Mouse (Mus musculus): ENCODE results near the gene Dohh. TPM values are rescaled to one million over a fixed set of nuclear protein-coding genes. Genes with fewer than 3 reads are reported as not detected.

Dohh gene
- polyA plus RNA-seq, 1 experiment, result 113 TPM

GRCm38 (mm10) chr10:81342686-81343505 is 41.3 kb upstream of the Dohh start, which contains the start of gene Gipc3:
Gene Gipc3 (minus strand): TSS chr10:81343266.
- TF ChIP-seq CTCF (IDR thresholded peaks at IDR 0.05; ENCODE audit: extremely low read depth, insufficient read length, insufficient replicate concordance, low read depth, low read length) (no peak), POLR2A (IDR thresholded peaks at IDR 0.05; ENCODE audit: low read depth, low read length) (no peak)
- peak within 1 kb of the TSS; percentile 62 for H3K4me3 ChIP-seq (ENCODE audit: low read depth, low read length)
- H3K4me1 ChIP-seq (ENCODE audit: control insufficient read depth, insufficient read depth, insufficient read length, low read length), result peaks cover 27% of the 10 kb centered on the region
- H3K27ac ChIP-seq (ENCODE audit: insufficient read depth, low read depth, low read length), result no peak within 1 kb of the TSS
- peaks cover 5% of the 10 kb centered on the region; the same call in 1 of the 2 replicates for H3K36me3 ChIP-seq (ENCODE audit: control insufficient read depth, insufficient read depth, low read length)
- WGBS, result 5% methylated on average over 64 of the region's 67 CpGs
- H3K27me3 ChIP-seq (ENCODE audit: control insufficient read depth, insufficient read depth, low read length), result peaks cover 16% of the 10 kb centered on the region

GRCm38 (mm10) chr10:81344421-81345161 is 39.6 kb upstream of the Dohh start:
- TF ChIP-seq POLR2A (IDR thresholded peaks at IDR 0.05; ENCODE audit: low read depth, low read length) (no peak), CTCF (IDR thresholded peaks at IDR 0.05; ENCODE audit: extremely low read depth, insufficient read length, insufficient replicate concordance, low read depth, low read length) (no peak)
- no peak overlapping the region for H3K4me3 ChIP-seq (ENCODE audit: low read depth, low read length)
- WGBS, result 23% methylated on average over 8 of the region's 8 CpGs
- peaks cover 9% of the 10 kb centered on the region for H3K36me3 ChIP-seq (ENCODE audit: control insufficient read depth, insufficient read depth, low read length)
- H3K4me1 ChIP-seq (ENCODE audit: control insufficient read depth, insufficient read depth, insufficient read length, low read length), result peaks cover 36% of the 10 kb centered on the region
- H3K27me3 ChIP-seq (ENCODE audit: control insufficient read depth, insufficient read depth, low read length), result peaks cover 16% of the 10 kb centered on the region
- no peak overlapping the region for H3K27ac ChIP-seq (ENCODE audit: insufficient read depth, low read depth, low read length)

GRCm38 (mm10) chr10:81345162-81345534 is 39.1 kb upstream of the Dohh start:
- H3K4me3 ChIP-seq (ENCODE audit: low read depth, low read length), result no peak overlapping the region
- WGBS, result 77% methylated on average over 4 of the region's 4 CpGs
- peaks cover 9% of the 10 kb centered on the region for H3K36me3 ChIP-seq (ENCODE audit: control insufficient read depth, insufficient read depth, low read length)
- H3K4me1 ChIP-seq (ENCODE audit: control insufficient read depth, insufficient read depth, insufficient read length, low read length), result peaks cover 36% of the 10 kb centered on the region
- H3K27me3 ChIP-seq (ENCODE audit: control insufficient read depth, insufficient read depth, low read length), result peaks cover 16% of the 10 kb centered on the region
- H3K27ac ChIP-seq (ENCODE audit: insufficient read depth, low read depth, low read length), result no peak overlapping the region
- TF ChIP-seq CTCF (IDR thresholded peaks at IDR 0.05; ENCODE audit: extremely low read depth, insufficient read length, insufficient replicate concordance, low read depth, low read length) (no peak), POLR2A (IDR thresholded peaks at IDR 0.05; ENCODE audit: low read depth, low read length) (no peak)

- Histone ChIP-seq H3K27me3 (ENCODE audit: control insufficient read depth, insufficient read depth, low read length) (peaks cover 16% of the 10 kb centered on the region), H3K4me3 (ENCODE audit: low read depth, low read length) (peak overlapping the region; percentile 62), H3K4me1 (ENCODE audit: control insufficient read depth, insufficient read depth, insufficient read length, low read length) (peaks cover 32% of the 10 kb centered on the region), H3K36me3 (ENCODE audit: control insufficient read depth, insufficient read depth, low read length) (peaks cover 9% of the 10 kb centered on the region), H3K27ac (ENCODE audit: insufficient read depth, low read depth, low read length) (peak overlapping the region; percentile 45; the same call in 1 of the 2 replicates)
- WGBS, result 11% methylated on average over 55 of the region's 55 CpGs
- TF ChIP-seq POLR2A (IDR thresholded peaks at IDR 0.05; ENCODE audit: low read depth, low read length) (peak; percentile 35; the same call in 1 of the 2 replicates), CTCF (IDR thresholded peaks at IDR 0.05; ENCODE audit: extremely low read depth, insufficient read length, insufficient replicate concordance, low read depth, low read length) (0 out of 2 replicates have a peak, but pooled peaks have one; percentile 11)
These were observed 37.7 kb upstream of the Dohh start for GRCm38 (mm10) chr10:81346453-81347067.

GRCm38 (mm10) chr10:81349146-81349545 is 35.1 kb upstream of the Dohh start:
- Histone ChIP-seq H3K4me1 (ENCODE audit: control insufficient read depth, insufficient read depth, insufficient read length, low read length) (peaks cover 32% of the 10 kb centered on the region), H3K36me3 (ENCODE audit: control insufficient read depth, insufficient read depth, low read length) (peaks cover 9% of the 10 kb centered on the region), H3K27ac (ENCODE audit: insufficient read depth, low read depth, low read length) (peak overlapping the region; percentile 61; the same call in 1 of the 2 replicates), H3K27me3 (ENCODE audit: control insufficient read depth, insufficient read depth, low read length) (no peaks in the 10 kb centered on the region), H3K4me3 (ENCODE audit: low read depth, low read length) (peak overlapping the region; percentile 75)
- 9% methylated on average over 12 of the region's 12 CpGs for WGBS
- no peak; the same call in 1 of the 2 replicates for TF ChIP-seq POLR2A (IDR thresholded peaks at IDR 0.05; ENCODE audit: low read depth, low read length)
- no peak for TF ChIP-seq CTCF (IDR thresholded peaks at IDR 0.05; ENCODE audit: extremely low read depth, insufficient read length, insufficient replicate concordance, low read depth, low read length)

- Histone ChIP-seq H3K4me1 (ENCODE audit: control insufficient read depth, insufficient read depth, insufficient read length, low read length) (peaks cover 30% of the 10 kb centered on the region), H3K4me3 (ENCODE audit: low read depth, low read length) (peak overlapping the region; percentile 75), H3K27me3 (ENCODE audit: control insufficient read depth, insufficient read depth, low read length) (no peaks in the 10 kb centered on the region), H3K27ac (ENCODE audit: insufficient read depth, low read depth, low read length) (peak overlapping the region; percentile 61), H3K36me3 (ENCODE audit: control insufficient read depth, insufficient read depth, low read length) (peaks cover 9% of the 10 kb centered on the region)
- WGBS, result 1% methylated on average over 29 of the region's 29 CpGs
- TF ChIP-seq CTCF (IDR thresholded peaks at IDR 0.05; ENCODE audit: extremely low read depth, insufficient read length, insufficient replicate concordance, low read depth, low read length), result no peak
- TF ChIP-seq POLR2A (IDR thresholded peaks at IDR 0.05; ENCODE audit: low read depth, low read length), result no peak
These were observed 34.3 kb upstream of the Dohh start for GRCm38 (mm10) chr10:81349961-81350350.

Data from small intestine, adult 2 months (tissue).